Mouse (Mus musculus) MEL-GATA-1-ER (cell line): ENCODE data around the gene Igf2bp1.
"Not testable (repeated sequence)": the region's sequence is repeated elsewhere in the genome, so short reads cannot be mapped to it uniquely, and the experiment has no call there.

Source experiments
- DNase-seq: peaks from one replicate; pipeline ENCODE4 v3.0.0-alpha.2; 2012; ENCODE audit warnings: low read depth; ENCODE audit errors: extremely low read depth

Igf2bp1 gene

DNA sequence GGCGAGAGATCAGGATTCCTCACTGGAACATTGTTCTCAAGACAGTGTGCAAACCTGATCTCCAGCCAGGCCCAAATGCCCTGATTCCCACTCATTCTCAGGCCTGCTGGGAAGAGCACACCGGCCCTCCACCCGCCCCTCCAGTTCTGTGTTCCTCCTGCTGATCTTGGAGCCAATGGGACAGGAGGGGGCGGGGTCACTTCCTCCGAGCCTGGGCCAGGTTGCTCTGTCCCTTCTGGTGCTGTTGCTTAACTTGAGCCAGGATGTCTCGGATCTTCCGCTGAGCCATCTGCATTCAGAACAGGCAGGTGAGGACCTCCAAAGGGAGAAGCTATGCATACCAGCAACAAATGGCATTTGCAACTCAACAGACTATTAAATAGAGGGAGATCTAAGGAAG lies 42.4 kb downstream of the Igf2bp1 start:
- no peak for DNase-seq

DNA sequence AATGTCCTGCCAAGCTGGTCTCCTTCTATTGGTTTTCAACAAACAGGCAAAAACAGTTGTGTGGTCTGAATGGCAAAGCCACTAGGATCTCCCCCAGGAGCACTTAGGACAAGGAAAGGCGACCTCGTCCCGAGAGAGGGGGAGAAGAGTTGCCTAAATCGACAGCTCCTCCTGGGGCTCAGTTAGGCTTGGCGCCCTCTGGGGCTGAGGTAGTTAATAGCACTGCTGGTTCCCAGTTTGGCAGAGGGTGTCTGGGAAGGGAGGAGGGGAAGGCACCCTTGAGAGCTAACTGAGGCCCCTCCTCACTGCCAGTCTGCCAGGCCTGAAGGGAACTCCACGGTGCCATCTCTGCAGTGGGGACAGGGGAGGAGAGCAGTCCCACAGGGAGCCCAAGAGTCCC lies 46.6 kb downstream of the Igf2bp1 start:
- no peak for DNase-seq

DNA sequence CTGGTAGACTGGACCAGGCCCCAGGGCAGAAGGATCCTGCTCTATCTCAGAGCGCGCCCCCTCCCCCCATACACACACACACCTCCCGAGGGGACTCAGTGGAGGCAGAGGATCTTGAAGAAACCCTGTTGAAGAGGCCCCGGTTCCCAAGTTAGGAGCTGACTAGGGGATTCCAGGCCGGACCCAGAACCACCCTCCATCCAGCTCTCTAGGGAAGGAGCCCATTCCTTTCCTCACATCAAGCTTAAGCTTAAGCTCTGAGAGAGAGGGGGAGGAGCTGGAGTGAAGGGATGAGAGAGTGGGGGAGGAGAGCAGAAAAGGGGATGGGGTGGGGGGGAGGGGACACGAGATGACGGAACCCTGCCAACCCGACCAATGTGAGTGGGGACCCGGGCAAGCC lies 47.5 kb downstream of the Igf2bp1 start:
- DNase-seq = no peak

DNA sequence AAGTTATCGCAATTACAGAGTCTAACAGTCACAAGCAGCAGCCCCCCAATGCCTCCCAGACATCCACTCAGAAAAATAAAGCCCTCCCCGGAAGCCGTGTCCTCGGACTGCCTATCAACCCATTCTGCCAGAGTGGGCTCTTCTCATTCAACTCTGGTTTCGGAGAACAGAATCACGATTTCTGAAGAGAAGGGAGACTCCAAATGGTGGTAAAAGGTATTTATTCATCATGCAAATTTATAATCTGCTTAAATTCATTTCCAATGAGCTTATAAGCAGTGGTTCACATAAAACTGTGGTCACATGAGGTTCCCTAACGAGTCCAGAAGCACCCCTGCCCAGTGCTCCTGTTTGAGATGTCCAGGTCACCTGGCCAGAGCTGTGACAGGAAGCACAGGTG lies 48.3 kb downstream of the Igf2bp1 start:
- no peak for DNase-seq

DNA sequence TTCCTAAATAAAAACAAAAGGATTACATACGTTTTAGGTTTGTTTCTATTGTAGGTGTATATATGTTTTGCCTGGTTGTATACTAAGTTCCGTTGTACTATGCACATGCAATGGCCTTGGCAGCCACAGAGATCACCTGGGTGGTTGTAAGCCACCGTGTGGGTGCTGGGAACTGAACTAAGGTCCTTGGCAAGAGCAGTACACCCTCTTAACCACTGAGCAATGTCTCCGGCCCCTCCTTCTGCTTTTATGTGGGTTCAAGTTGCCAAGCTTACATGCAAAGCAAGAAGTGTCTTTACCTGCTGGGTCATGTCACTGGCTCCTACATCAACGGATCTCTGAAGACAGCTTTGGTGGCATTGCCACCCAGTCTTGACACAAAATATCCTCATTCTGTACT lies 52.4 kb downstream of the Igf2bp1 start:
- no peak for DNase-seq

DNA sequence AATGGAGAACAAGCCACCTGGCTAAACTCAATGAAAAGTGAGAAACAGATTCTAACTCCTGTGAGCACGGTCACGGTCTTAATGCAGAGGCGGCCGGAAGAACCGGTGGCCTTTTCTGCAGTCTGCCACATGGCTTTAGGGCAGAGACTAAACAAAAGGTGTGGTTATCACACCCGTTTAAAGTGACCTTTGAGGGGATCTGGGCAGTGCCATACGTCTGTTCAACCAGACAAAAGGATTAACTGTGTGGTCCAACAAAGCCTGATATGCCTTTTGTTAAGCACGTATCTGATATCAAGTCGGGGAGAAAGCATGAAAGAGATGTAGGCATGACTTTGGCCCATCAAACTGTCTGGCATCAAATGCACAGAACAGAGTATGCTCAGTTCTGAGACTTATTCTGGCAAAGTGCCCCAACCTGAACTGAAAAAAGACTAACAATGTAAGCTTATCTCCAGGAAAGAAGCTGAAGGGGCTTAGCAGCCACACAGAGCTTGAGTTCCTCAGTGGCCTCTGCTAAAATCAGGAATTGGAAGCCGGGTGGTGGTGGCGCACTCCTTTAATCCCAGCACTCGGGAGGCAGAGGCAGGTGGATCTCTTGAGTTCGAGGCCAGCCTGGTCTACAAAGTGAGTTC lies 59.8 kb downstream of the Igf2bp1 start:
- DNase-seq = no peak

DNA sequence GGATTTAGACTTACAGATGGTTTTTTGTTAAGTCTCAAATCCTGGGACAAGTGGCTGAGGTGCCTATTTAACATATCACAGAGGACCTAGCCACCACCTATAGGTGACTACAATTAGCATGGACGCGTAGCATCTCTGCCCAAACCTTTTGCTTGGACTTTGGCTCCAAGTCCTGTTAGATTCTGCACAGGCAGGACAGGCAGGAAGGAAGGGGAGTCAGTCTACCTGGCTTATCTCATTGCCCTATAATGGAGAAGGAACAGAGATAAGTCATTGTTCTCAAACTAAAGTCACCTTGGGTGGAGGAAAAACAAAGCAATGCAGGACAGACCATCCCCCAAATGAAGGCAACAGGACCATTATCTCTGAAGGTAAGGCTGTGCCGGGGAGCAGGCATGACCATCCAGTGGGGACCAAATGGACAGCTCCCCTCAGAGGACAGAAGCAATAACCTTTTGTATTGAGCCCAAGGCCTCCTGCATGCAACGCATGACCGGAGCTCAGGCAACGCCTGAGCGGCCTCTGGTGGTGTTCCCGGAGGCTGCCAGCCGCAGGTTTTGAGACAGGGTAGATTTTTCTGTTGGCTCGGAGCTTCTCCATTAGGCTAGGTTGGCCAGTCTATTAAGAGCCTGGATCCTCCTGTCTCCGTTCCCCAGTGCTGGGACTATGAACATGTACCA lies 65.8 kb downstream of the Igf2bp1 start:
- DNase-seq = no peak

DNA sequence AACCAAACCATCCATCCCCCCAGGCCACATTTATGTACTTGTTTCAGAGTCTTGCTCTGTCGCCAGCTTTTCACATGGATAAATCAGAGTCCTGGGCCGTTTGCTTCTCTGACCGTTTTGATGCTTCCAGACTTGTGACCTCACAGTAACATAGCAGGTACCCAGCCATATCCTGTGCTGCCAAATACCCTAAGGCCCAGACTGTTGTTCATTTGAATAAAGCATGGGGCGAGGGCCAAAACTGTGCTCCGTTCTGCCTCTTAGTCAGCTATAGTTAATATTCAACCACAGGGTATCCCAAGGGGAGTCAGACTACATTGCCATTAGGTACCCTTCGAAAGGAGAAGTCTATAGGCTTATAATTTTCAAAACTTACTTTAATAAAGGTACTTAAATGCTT lies 69.3 kb downstream of the Igf2bp1 start:
- no peak for DNase-seq

DNA sequence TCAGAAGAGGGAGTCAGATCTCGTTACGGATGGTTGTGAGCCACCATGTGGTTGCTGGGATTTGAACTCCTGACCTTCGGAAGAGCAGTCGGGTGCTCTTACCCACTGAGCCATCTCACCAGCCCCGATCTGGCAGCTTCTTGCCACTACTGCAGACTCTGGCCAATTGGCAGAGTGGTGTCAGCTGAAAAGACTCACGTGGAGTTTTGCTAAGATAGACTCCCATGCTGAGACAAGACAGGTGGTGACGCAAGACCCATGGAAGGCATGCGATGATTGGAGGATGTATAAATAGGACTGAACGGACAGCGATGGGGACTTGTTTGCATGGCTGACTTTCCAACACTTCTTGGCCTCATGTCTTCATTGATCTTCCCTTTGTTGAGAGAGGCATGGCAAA lies 73.6 kb downstream of the Igf2bp1 start:
- not testable (repeated sequence) for DNase-seq

DNA sequence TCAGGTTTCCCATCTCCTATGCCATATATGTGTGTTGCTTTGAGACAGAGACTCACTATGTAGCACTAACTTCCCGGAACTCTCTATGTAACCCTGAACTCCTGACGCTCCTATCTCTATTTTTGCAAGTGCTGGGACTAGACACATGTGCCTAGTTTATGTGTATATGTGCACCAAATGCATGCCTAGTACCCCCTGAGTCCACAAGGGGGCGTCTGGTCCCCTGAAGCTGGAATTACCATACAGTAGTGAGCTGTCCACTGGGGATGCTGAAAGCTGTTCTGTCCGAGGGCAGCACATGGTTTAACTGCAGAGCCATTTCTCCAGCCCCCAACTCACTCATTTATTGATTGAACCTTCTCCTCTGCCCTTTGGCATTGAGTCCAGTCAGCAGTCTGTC lies 79.3 kb downstream of the Igf2bp1 start:
- DNase-seq = no peak

DNA sequence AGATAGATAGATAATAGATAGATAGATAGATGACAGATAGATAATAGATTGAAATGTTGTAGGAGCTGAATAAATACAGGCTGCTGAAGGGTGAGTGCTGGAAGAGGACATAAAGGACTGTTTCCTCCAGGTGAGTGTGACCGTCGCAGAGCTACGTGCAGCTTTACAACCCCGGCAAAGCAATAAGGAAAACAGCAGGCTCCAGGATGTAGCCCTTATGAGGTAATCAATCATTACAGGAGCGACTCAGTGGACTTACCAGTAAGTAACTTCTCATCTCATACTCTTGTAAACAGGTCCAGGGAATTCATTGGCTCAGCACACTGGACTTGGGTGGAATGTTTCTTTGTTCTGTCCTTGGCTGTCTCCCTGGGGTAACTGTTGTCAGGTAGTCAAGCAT lies 79.8 kb downstream of the Igf2bp1 start:
- DNase-seq = no peak

DNA sequence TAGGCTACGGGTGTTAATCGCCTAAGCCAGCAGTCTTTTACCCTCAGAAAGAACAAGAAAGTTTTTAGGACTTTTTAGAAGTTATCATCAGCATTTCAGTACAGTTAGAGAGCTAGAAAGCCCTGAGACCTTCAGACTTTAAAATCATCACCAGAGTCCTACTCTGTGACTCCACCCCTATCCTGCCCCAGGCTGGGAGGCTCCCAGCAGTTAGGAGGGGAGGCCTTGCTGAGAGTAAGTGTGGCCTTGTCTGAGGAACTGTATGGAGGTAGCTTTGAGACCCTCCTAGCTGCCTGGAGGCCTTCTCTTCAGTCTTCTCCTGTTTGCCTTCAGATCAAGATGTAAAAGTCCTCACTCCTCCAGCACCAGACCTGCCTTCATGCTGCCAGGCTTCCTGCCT lies 81.5 kb downstream of the Igf2bp1 start:
- no peak for DNase-seq

DNA sequence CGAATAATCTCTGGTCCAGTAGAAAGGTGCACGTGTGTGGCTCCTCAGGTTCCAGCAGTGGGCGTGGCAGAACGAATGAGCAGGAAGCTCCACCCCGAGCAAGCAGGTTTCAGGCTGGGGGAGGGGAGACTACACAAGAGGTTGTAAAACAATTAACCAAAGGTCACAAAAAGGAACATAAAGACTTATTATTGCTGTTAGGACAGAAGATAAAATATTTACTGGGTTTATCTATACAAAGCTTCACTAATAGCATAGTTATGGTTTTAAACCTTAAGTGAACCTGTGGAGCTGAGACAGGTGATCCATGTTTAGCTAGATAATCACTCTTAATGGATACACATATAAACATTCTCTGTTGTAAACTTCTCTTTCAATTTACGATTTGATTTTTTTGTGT lies 82.3 kb downstream of the Igf2bp1 start:
- not testable (repeated sequence) for DNase-seq

DNA sequence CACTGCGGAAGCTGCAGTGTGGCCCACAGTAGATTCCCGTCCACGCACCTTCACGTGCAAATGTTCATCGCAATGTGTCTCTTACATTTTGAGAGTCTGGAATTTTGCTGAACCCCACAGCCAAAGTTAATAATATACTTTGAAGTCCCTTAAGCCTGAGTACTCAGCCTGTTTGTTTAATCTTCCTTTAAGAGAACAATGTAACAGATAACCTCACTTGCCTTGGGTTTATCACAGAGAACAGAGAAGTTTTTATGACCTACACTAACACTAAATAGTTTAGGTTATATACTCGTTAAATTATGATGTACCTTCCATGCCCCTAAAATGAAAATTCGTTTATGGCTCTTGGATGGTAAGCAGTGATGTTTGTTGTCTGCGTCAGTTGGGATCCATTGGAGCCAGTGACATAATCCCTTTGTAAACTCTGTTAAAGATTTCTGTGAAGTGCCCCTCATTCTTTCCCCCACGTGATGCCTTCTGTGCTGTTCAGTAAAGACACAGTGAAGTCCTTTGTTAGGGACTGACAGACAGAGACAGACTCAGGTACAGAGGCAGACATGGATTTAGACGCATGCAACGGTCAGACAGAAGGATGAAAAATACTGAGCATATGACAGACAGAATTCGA lies 83.6 kb downstream of the Igf2bp1 start:
- no peak for DNase-seq

DNA sequence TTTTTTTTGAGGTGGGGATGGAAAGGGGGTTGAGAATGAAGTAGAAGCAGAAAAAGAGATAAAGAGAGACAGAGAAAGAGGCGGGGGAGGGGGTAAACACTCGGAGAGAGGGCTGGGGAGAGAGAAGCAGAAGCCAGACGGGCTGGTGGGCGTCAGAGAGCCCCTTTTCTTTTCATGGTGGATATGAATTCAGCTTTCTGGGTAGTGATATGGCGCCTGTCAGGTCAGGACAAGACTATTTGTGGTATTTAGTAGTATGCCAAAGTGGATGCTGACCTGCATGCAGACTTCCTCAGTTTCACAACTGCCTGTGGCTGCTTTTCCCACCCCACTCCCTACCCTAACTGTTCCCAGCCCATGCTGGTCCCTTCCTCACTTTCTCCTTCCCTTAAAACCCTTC lies 89.3 kb downstream of the Igf2bp1 start:
- DNase-seq = no peak

DNA sequence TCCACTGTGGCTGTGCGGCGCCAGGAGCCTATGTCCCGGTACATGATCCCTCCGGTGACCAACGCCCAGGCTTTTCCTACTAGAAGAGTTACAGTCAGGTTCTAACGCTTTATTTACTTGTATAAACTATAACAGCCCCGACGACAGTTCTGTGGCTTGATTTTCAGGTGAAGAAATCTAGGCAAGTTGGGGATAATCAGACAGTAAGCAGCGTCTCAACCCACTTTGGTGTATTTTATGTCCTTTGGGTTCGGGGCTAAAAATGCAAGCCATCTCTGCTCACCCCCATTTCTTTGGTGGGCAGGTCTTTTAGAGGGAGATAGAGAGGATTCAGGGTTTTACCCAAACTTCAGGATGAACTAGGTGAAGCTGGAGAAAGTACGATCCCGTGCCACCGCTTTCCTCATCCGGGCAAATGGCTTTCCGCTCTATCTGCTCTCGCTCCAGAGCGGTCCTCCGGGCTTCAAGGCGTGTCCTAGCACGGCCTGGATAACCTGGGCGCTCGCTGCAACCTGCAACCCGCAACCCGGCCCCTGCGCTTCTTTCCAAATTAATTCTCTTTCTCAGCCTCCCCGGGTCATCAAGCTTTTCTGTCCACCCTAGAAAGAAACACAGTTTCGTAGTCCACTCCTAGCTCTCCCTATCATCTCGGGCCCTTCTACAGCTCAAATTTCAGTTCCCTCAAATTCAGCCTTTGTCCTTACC lies 90.6 kb downstream of the Igf2bp1 start:
- DNase-seq = no peak

DNA sequence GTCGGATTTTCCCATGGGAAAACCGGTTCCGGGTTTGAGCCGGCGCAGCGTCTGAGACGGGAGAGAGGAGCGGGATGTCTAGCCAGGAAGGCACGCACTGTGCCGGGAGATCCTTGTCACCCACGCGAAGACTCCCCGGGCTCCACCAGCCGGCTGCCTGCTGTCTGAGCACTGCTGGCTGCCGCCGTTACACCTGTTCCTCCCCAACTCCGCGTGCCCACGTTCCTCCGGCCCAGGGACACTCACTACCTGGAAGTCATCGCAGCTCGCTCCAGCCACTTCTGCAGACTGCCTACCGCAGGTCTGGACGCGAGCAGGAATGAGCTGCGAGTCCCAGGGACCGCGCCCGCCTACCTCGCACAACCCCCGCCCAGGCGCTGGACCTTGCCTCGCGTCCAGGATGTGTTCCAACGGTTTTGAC lies 91.2 kb downstream of the Igf2bp1 start, which contains the start of gene B4galnt2:
Gene B4galnt2, minus strand, starts transcription at position 321 of the 421 bp plus-strand sequence.
- no peak for DNase-seq

DNA sequence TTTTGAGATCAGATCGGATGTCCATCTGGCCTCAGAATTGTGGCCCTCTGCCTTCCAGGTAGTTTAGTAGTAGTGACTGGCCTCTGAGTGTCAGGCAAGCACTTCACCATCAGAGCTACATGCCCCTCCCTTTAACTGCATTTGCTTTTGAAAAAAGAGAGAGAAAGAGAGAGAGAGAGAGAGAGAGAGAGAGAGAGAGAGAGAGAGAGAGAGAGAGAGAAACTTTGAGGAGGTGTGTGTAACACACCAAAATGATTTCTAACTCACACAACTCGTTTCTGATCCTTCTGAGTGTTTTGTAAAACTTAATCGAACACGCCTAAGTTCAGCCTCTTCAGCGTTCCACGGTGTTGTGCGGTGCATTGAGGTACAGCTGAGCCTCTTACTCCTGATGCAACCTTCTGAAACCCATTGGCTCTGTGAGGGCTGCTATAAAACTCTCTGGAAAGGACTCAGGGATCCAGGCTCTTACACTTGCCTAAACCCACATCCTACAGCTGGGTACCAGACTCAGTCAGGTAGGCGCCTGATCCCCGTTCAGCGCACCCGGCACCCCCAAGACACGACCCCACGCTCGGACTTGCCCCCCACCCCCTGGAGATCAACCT lies 91.7 kb downstream of the Igf2bp1 start:
- DNase-seq = peak; percentile 41

DNA sequence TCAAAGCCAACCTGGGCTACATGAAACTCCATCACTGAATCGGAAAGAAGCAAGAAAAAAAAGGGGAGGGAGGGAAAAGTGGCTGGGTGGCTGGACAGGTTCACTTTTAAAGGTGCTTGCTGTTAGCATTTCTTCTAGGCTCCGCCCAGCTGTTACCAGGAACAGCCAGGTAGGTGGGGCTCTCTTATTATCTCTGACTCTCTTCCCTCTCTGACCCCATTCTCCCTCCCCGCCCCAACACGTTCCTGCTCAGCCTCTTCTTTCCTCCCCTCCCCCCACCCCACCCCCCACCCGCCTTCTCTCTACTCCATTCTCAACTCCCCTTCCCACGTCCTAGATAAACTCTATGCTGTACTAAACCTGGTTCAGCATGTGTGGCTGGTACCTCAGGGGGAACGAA lies 94.2 kb downstream of the Igf2bp1 start:
- DNase-seq = no peak

DNA sequence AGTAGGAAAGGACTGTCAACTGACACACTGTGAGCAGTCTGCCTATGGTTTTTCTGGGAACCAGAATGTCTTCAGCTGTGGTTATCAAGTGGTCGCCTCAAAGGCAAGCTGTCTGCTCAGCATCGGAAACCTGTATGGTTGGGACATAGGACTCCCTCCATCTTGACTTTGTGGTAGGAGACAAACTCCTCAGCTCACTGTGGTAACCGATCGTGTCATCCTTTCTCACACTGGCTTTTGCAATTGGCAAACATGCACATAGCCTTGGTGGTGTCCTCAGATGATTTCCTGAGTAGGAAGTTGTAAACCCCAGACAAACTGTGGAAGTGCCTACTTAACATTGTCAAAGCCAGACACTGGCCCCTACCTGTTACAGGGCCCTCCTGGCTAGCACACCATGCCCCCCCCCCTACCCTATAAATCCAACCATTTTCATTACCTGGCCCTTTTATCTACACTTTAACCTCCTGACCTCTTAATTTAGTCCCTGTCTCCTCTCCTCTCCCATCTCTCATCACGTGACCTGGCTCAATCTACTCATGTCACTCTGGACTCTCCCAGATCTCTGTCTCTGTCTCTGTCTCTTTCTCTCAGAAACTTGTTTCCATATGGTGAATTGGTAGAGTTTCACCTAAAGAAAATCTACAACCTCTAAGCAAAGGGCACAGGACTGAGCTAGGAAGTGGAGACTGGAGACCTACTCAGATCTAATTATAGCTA lies 97.8 kb downstream of the Igf2bp1 start:
- DNase-seq = no peak
